Mouse (Mus musculus) lung, postnatal 4 days (tissue): ENCODE data around the gene Rmi1.
"Not testable (repeated sequence)": the region's sequence is repeated elsewhere in the genome, so short reads cannot be mapped to it uniquely, and the experiment has no call there.

Experiments used
- DNase-seq, 2 experiments: peaks; one replicate each; pipeline ENCODE4 v3.0.0; 2021

Rmi1 gene

DNA sequence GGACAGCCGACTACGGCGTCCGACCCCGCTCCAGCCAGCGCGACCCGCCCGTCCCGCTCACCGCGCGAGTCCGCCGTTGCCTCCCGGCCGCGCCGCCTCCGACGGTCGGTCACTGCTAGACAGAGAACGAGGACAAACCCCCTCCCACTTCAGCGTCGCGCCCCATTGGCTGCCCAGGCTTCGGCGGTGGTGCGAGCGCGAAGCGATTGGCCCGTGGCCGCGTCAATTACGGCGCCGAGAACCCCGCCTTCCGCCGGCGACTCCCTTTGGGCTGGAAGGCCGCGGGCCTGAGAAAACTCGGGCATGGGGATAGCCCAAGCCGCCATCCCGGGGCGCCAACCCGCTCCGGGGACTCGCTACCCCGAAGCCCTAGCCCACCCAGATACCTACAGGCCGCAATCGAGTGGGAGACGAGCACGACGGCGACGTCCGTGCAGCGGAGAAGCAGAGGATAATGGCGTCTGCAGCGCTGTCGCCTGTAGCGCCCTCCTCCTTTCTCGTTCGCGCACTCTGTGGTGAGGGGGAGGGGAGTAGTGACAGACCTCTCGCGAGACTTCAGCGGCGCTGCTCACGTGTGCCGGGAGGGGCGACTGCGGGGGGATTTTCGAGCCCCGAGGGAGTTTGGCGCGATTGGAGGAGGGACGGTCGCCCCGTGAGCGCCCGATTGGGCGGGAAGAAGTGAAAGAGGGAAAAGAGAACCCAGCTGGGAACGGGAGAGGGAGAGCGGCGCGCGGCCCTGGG lies at the start of gene Rmi1:
Rmi1 (plus strand) TSS at position 246 of the 741 bp plus-strand sequence.
- peak; percentile 98 for DNase-seq

DNA sequence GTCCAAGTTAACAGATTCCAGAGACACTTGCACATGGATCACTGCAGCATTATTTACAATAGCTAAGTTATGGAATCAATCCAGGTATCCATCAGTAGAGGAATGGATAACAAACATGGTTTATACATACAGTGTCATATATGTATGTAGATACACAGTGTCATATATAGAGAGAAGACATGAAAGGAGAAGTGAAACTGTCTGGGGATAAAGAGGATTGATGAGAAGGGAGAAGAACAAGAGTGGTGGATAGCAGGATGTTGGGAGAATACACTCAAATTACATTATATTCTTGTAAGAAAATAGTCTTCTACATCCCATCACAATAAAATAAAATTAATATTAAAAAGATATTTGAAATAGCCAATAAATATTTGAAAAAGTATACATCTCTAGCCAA lies 49.1 kb upstream of the Rmi1 start:
- no peak for DNase-seq

DNA sequence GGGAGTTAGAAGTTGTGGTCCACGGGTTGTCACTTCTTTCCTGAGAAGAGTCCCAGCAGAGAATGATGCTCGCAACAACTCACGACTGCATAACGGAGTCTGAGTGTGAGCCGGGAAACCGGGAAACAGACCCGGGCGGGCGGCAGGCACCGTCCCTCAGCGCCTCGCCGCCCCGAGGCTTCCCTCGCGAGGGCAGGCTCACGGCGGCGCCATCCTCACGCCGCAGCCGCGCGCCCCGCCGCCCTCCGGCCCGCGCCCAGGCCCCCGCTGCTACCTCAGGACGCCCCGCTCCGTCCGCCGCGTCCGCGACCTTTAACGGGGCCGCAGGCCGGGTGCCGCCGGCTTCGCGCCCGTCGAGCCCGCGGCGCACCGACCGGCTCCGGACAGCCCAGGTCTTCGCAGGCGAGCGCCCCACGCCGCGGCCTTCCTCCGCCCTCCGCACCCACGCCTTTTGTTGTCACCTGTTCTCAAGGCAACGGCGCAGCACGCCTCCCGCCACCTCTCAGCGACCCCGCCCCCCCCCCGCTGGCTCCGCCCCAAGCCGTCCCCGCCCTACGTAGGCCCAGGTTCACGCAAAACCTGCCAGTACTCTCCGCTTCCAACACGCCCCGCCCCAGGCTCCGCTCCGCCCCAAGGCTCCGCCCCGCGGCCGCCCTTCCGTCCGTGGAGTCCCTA lies 43.3 kb upstream of the Rmi1 start, which contains the start of gene Kif27:
Kif27 (minus strand) TSS at position 494 of the 675 bp plus-strand sequence.
- DNase-seq: peak; percentile 89 to 92

DNA sequence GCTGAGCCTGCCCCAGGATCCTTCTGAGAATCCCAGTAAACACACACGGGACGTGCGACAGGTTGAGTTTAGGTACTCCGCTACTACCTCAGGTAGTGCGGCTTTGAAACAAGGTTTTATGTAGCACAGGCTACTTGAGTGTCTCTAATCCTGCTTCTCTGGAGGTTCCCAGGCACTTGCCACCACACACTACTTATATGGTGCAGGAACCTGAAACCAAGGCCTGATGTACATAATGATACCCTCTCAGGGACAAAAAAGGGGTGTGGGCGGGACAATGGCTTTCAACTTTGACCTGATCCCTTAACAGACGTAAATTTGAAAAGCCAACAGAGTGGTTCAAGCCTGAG lies 42.8 kb upstream of the Rmi1 start:
- no peak for DNase-seq

GRCm38 (mm10) chr13:58364353-58365175 lies 37.5 kb upstream of the Rmi1 start:
- DNase-seq: no peak

DNA sequence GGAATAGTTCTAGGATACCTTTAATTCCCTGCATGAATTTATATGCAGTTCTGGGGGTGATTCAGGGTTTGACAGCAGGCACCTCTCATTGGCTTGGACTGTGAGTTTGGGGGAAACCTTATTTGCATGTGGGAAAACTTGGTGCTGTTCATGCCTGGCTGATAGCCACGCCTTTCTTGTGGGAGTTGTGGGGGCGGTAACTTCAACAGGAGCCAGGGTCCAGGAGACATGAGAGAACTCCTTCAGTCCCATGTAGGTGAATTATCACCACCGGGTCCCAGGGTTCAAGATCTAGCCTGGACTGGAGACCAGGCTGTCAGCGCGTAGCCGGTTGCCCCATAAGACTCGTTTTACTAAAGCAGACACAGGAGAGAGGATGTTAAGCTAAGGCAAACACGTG lies 36.9 kb upstream of the Rmi1 start:
- not testable (repeated sequence) for DNase-seq

DNA sequence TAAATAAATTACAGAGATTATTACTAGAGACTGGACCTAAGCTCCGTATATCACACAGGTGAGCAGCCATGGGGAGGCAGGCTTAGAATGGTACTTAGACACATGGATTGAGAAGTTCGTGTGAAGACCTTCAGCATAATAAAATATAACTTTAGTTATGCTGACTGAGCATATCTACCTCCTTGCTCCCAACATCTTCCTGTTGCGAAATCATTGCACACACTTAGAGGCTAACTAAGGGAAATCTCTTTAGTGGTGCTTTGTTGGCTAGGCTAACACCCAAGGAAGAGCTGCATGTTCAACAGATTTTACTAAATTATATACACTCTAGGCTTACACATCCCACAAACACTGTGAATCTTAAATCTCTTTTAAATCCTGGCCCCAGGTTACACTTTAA lies 35.7 kb upstream of the Rmi1 start:
- no peak for DNase-seq

- DNase-seq: no peak
Measured at GRCm38 (mm10) chr13:58367641-58368040, 34.4 kb upstream of the Rmi1 start.

DNA sequence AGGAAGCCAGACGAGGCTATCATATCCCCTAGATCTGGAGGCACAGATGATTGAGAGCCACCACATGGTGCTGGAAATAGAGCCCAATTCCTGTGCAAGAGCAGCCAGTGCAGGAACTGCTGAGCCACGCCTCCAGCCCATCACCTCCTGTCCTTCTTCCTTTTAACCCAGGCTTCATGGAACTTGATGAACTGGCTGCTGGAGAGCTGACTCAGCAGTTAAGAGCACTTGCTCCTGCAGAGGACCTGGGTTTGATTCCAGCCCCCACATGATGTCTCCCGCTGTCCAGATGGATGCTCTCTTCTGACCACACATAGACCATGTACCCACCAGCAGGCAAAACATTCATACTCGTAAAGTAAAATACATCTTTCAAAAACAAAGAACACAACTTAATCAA lies 33.2 kb upstream of the Rmi1 start:
- DNase-seq: no peak

- peak; percentile 40 to 62 for DNase-seq
Measured at GRCm38 (mm10) chr13:58372278-58373152, 29.5 kb upstream of the Rmi1 start.

DNA sequence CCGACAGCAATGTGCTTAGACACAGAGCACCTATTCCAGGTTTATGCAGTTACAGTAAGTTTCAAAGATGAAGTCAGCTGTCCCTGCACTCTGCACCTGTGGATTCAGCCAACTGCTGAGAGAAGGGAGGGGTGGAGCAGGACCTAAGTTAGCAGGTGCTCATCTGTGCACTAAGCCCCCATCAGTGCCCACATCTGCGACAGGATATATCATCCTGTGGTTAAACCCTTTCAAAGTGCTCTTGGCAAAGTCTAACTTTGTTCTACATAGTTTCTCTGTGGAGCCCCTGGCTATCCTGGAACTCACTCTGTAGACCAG lies 28.9 kb upstream of the Rmi1 start:
- no peak for DNase-seq

GRCm38 (mm10) chr13:58384371-58384770 lies 17.7 kb upstream of the Rmi1 start:
- DNase-seq: no peak

- DNase-seq: peak; percentile 79 to 84
Measured at GRCm38 (mm10) chr13:58384779-58385546, 17.1 kb upstream of the Rmi1 start, which contains the start of gene 2210016F16Rik. Gene 2210016F16Rik, minus strand, starts transcription at chr13:58385225.

DNA sequence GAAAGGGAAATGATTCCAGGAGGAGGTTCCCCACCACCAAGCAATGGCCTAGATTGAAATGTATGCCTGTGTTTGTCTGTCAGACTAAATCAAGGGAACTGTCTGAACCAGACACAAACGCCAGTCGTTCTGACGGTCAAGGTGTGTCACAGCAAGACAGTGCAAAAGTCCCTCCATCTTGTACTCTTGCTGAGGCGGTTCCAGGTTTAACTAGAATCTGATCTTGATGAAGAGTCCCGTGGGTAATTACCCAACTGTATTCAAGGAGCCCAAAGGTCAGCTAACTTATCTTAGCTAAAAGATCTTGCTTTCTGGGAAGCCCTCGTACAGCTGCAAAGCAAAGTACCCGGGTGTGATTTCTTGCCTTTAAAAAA lies 16.5 kb upstream of the Rmi1 start:
- DNase-seq: no peak

GRCm38 (mm10) chr13:58387948-58388347 lies 14.1 kb upstream of the Rmi1 start:
- peak; percentile 66 to 85 for DNase-seq

- no peak for DNase-seq
Measured at GRCm38 (mm10) chr13:58388379-58388778, 13.7 kb upstream of the Rmi1 start.

DNA sequence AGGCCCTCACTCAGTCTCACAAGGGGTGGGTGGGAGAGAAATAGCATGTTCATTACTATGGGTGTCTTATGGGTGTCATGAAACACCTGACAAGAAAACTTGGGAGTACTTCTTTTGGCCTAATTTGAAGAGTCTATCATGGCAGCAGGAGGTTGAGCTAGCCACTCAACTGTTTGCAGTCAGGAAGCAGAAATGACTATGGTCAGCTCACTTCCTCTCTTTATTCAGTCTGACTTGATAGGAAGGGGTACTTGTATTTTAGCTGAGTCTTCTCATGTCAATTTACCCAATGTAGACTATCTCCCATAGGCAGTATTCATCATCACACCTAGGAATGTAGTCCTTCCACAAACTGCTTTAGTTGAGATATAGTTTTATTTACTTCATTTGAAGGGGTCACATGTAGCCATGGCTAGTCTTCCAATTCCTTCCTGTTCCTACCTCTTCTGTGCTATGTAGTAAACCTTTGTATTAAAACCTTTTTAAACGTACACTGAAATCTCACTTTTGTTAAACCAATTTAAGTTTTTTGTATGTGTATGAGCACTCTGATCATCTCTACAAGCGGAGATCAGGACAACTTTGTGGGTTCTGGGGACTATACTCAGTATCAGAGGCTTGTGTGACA lies 12.6 kb upstream of the Rmi1 start:
- DNase-seq: no peak

DNA sequence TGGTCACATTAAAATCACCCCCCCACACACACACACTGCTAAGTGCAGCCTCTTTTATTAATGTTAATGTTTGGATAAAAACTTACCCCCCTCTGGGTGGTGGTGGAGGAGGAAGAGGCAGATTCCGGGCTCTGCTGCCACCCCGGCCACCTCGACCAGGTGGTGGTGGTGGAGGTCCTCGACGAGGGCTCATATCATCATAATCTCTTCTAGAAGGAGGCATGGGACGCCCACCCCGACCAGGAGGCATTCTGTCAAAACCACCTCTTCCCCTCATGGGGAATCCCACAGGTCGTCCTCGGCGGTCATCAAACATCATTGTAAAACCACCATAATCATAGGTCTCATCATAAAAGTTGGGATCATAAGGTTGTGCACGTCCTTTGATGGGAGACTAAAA lies 7.7 kb upstream of the Rmi1 start:
- not testable (repeated sequence) for DNase-seq

GRCm38 (mm10) chr13:58397651-58398050 lies 4.4 kb upstream of the Rmi1 start:
- no peak for DNase-seq

DNA sequence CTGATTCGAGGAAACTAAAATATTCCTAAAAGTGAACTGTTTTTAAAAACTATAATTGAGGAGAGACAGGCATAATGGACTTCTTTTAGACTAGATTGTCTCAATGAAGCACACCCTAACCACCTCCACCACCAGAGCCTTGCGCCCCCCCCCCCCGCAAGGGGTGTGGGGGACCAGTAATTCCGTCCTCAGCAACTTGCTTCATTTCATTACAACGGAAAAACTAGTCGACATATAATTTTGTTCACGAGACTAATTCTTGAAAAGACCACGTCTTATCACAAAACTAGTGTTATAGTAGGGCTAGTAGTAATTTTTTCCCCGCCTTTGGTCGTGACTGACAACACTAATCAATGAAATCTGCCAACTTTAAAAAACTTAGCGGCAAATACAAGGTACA lies 1.5 kb upstream of the Rmi1 start:
- no peak for DNase-seq
